Mouse (Mus musculus): ENCODE data around the gene Dusp7.

DNA sequence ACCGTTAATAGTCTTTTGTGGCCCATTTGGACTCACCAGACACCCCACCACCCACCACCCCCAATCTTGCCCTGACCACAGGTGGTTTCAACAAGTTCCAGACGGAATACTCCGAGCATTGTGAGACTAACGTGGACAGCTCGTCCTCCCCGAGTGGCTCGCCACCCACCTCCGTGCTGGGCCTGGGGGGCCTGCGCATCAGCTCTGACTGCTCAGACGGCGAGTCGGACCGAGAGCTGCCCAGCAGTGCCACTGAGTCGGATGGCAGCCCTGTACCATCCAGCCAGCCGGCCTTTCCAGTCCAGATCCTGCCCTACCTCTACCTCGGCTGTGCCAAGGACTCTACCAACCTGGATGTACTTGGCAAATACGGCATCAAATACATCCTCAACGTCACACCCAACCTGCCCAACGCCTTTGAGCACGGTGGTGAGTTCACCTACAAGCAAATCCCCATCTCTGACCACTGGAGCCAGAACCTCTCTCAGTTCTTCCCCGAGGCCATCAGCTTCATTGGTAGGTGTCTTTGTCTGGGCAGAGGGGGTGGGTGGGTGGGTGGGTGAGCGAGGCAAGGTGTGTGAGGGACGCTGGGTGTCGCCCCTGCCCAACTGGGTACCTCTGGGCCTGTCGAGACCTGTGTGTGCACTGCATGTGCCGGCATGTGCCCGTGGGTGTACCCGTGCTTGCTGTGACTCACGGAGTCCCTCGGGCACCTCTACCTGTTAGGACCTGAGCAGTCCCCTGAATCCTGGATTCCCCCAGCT, 2.4 kb downstream of the Dusp7 start:
- TF ChIP-seq CTCF (conservative IDR thresholded peaks at IDR 0.05; ENCODE audit: low read length) (no peak), NANOG (IDR thresholded peaks at IDR 0.05; ENCODE audit: borderline replicate concordance, low read length) (no peak), POU5F1 (IDR thresholded peaks at IDR 0.05; ENCODE audit: borderline replicate concordance, low read length) (no peak)
